Mouse (Mus musculus): ENCODE results near the gene 3100002H09Rik. TPM values are rescaled to one million over a fixed set of nuclear protein-coding genes. Genes with fewer than 3 reads are reported as not detected.

3100002H09Rik gene
- total RNA-seq, 2 experiments from 2014 or later, result not detected

Other genes starting within 250 kb of the 3100002H09Rik start
- gene Pou3f1, start 46.0 kb upstream of the 3100002H09Rik start, total RNA-seq (2021), result under 1 TPM; 0.16 to 0.24 TPM
- gene Utp11, start 82.8 kb upstream of the 3100002H09Rik start, total RNA-seq (2021), result 10 to 100 TPM; 17.3 to 18.7 TPM
- 10 to 100 TPM; 22.4 to 23.4 TPM for gene Fhl3, start 89.9 kb upstream of the 3100002H09Rik start, total RNA-seq (2021)
- gene Sf3a3, start 104.0 kb upstream of the 3100002H09Rik start, total RNA-seq (2021), result 10 to 100 TPM; 35.0 to 37.4 TPM
- gene Inpp5b, start 131.0 kb upstream of the 3100002H09Rik start, total RNA-seq (2021), result 10 to 100 TPM; 10.3 to 10.5 TPM
- gene Mtf1, start 191.3 kb upstream of the 3100002H09Rik start, total RNA-seq (2021), result 10 to 100 TPM; 15.2 to 15.3 TPM
- 10 to 100 TPM; 25.9 to 28.4 TPM for gene Yrdc, start 239.9 kb upstream of the 3100002H09Rik start, total RNA-seq (2021)
- 10 to 100 TPM; 29.8 to 35.6 TPM for gene 1110065P20Rik, start 240.4 kb upstream of the 3100002H09Rik start, total RNA-seq (2021)